Mouse (Mus musculus): ENCODE data around the gene Tshz2.

DNA sequence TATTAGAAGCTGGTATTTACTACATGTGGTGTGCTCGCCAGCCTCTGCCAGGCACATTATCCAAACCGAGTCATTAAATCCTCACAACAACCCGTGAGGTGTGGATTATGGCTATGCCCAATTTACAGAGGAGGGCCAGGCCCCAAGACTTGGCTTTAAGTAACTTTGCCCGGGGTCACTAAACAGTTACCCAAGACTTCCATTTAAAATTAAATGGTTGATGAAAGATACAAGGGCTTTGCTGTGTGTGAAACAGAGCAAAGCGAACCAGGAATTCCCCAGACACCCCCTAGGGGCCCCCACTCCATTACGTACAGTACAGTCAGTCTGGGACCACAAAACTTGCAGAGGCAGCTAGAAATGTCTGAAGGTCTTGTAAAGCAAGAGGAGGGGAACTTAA is 210.7 kb downstream of the Tshz2 start:
- TF ChIP-seq POLR2A (IDR thresholded peaks at IDR 0.05; ENCODE audit: borderline replicate concordance, extremely low read depth, low read depth, low read length) = no peak
- no peak for TF ChIP-seq CTCF (IDR thresholded peaks at IDR 0.05; ENCODE audit: insufficient read depth, low read length)

All from lung, adult 2 months (tissue).